Mouse (Mus musculus): ENCODE results near the gene Gucy2c. TPM values are rescaled to one million over a fixed set of nuclear protein-coding genes. Genes with fewer than 3 reads are reported as not detected.

Gucy2c gene
- polyA plus RNA-seq, 1 experiment from 2014 or later: 0.04 TPM

DNA sequence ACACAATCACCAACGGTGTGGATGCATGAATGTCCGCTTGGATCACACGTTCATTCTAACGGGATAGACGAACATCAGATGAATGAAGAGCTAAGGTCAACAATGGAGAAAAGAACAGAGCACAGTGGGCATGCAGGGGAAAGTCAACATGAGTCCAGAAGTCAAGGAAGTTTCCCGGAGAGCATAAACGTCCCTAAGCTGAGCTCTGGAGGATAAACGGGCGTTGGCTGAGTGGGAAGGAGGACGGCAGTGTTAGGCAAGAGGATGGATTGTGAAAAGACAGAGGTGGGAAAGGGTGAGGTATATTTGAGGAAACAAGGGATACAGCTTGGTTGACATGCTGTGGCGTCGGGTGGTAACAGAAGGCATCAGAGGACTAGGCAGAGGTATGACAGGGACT lies 581 bp upstream of the Gucy2c start:
- no peak overlapping the region for H3K9ac ChIP-seq
- 79% methylated on average over 12 of the region's 12 CpGs for WGBS
- no peaks in the 10 kb centered on the region for H3K9me3 ChIP-seq (replicated peaks)
- H3K4me2 ChIP-seq: no peak overlapping the region
- no peak for ATAC-seq (replicated peaks; ENCODE audit: insufficient number of reproducible peaks, insufficient read depth, low FRiP score, low read depth)
- H3K4me3 ChIP-seq: no peak overlapping the region
- no peaks in the 10 kb centered on the region for H3K36me3 ChIP-seq
- no peak overlapping the region for H3K27ac ChIP-seq
- H3K4me1 ChIP-seq (replicated peaks): no peaks in the 10 kb centered on the region
- no peaks in the 10 kb centered on the region for H3K27me3 ChIP-seq

DNA sequence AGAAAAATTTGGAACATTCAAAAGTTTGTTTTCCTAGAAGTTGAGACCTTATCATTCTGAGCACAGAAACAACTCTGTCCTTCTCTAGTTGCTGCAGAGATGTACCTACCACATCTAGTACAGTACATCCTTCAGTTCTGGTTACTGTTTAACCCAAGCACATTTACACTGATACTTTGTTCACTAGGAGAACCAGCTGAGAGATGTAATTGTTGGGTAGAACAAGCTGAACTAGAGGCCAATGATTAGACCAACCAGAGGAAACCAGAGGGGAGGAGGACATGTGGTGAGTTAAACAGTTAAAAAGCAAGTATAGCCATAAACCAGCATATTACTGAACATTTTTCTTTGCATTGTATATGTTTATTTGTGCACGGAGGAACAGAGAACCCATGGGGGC lies 5.2 kb downstream of the Gucy2c start:
- WGBS: 87% methylated on average over 1 of the region's 1 CpGs
- Histone ChIP-seq H3K9ac (no peak overlapping the region), H3K9me3 (replicated peaks) (no peaks in the 10 kb centered on the region), H3K4me2 (no peak overlapping the region), H3K27me3 (no peaks in the 10 kb centered on the region), H3K36me3 (no peaks in the 10 kb centered on the region), H3K4me1 (replicated peaks) (no peaks in the 10 kb centered on the region), H3K27ac (no peak overlapping the region), H3K4me3 (no peak overlapping the region)
- no peak for ATAC-seq (replicated peaks; ENCODE audit: insufficient number of reproducible peaks, insufficient read depth, low FRiP score, low read depth)

DNA sequence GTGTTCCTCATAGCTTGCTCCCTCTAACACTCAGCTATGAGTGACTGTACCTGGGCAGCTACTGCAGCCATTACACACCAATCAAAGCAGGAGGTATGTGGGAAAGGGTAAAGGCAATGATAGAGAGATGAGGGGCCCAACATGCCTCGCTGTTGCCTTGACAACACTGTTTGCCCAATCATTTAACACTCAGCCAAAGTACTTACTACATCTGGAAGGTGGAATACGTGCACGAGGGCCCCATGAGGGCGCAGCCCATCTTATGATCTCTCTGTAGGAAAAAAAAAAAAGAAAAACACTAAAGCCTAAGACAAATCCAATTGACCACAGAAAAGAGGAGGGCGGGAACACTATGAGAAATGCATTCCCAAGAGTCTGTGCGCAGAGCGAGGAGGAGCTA lies 11.7 kb downstream of the Gucy2c start:
- 0 out of 2 replicates have a peak, but pooled peaks cover 5% of the 10 kb centered on the region for H3K4me1 ChIP-seq (replicated peaks)
- H3K4me2 ChIP-seq: no peak overlapping the region
- no peaks in the 10 kb centered on the region for H3K36me3 ChIP-seq
- WGBS: 77% methylated on average over 7 of the region's 7 CpGs
- H3K9me3 ChIP-seq (replicated peaks): no peaks in the 10 kb centered on the region
- H3K4me3 ChIP-seq: no peak overlapping the region
- no peak overlapping the region for H3K27ac ChIP-seq
- H3K27me3 ChIP-seq: no peaks in the 10 kb centered on the region
- ATAC-seq (replicated peaks; ENCODE audit: insufficient number of reproducible peaks, insufficient read depth, low FRiP score, low read depth): no peak
- no peak overlapping the region for H3K9ac ChIP-seq

DNA sequence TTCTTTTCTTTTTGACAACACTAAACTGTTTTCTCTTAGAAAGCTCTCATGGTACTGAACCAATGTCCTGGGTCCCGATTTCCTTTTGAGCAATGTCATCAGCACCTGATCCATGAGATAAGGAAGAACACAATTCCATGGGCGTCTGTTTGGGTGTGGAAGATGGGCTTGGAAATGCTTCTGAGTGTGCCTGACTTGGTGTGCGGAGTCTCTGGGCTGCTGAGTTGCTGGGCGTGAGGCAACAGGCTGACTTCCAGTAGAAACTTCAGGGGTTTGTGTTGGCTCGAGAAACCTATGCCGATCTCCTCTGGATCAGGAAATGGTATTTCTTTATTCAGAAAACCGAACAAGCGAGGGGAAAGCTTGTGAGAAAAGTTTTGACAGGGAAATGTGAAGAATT lies 12.4 kb downstream of the Gucy2c start:
- Histone ChIP-seq H3K9ac (no peak overlapping the region), H3K4me3 (no peak overlapping the region), H3K27ac (no peak overlapping the region), H3K9me3 (replicated peaks) (no peaks in the 10 kb centered on the region), H3K4me2 (no peak overlapping the region), H3K4me1 (replicated peaks) (peaks cover 8% of the 10 kb centered on the region), H3K36me3 (no peaks in the 10 kb centered on the region), H3K27me3 (no peaks in the 10 kb centered on the region)
- WGBS: 65% methylated on average over 8 of the region's 8 CpGs
- no peak for ATAC-seq (replicated peaks; ENCODE audit: insufficient number of reproducible peaks, insufficient read depth, low FRiP score, low read depth)

DNA sequence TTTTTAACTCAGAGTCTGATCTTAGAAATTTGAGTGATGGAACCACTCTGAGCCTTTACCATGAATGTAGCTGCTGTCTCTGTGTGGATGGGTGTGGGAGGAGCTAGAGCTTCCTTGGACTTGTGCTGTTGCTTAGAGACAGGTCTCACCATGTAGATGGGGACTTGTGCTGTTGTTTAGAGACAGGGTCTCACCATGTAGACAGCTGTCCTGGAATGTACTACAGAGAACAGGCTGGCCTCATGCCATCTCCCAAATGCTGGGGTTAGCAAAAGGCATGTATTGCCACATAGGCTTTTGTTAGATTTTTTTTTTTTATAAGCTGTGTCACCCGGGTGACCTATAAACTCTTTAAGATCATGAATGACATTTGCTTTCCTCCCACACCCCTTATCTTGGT lies 17.7 kb downstream of the Gucy2c start:
- 28% methylated on average over 1 of the region's 1 CpGs for WGBS
- H3K27me3 ChIP-seq: no peaks in the 10 kb centered on the region
- H3K4me2 ChIP-seq: no peak overlapping the region
- H3K9me3 ChIP-seq (replicated peaks): no peaks in the 10 kb centered on the region
- H3K4me1 ChIP-seq (replicated peaks): peaks cover 11% of the 10 kb centered on the region
- H3K27ac ChIP-seq: no peak overlapping the region
- no peak overlapping the region for H3K9ac ChIP-seq
- H3K4me3 ChIP-seq: no peak overlapping the region
- H3K36me3 ChIP-seq: no peaks in the 10 kb centered on the region
- ATAC-seq (replicated peaks; ENCODE audit: insufficient number of reproducible peaks, insufficient read depth, low FRiP score, low read depth): peak; percentile 47

DNA sequence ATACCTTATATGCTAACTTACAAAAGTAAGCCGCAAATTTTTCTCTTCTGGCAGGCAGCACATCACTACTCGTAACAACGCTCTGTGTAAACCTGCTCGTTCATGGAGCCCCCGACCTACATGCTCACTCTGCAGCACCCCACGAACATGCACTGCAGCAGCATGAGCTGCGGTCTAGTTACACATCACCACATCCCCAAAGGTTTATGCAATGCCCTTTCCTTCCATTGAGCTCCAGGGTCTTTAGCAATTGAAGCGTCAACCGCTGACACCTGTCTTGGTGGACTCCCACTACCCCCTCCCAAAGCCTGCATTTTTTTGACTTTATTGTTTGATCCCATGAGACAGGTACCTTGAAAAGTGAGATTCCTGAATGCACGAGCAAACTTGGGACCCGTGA lies 31.0 kb downstream of the Gucy2c start:
- Histone ChIP-seq H3K27ac (no peak overlapping the region), H3K9me3 (replicated peaks) (no peaks in the 10 kb centered on the region), H3K4me3 (no peak overlapping the region), H3K4me1 (replicated peaks) (no peaks in the 10 kb centered on the region), H3K4me2 (no peak overlapping the region), H3K27me3 (no peaks in the 10 kb centered on the region), H3K9ac (no peak overlapping the region), H3K36me3 (no peaks in the 10 kb centered on the region)
- WGBS: 81% methylated on average over 11 of the region's 11 CpGs
- no peak for ATAC-seq (replicated peaks; ENCODE audit: insufficient number of reproducible peaks, insufficient read depth, low FRiP score, low read depth)

DNA sequence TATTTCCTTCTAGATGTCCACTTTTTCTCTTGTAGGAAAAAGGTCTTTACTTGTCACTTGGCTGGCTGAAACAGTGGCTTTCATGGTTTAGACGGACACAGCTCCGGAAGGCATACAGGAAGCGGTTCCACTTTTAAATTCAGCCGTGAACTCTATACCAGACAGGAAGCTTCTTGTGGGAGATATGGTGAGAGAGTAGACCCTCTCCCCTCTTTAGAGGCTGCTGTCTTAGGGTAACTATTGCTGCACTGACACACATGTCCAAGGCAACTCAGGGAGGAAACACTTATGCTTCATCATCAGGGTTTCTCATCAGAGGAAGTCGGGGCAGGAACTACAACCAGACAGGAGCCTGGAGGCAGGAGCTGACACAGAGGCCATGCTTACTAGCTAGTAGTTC lies 36.0 kb downstream of the Gucy2c start:
- Histone ChIP-seq H3K27me3 (no peaks in the 10 kb centered on the region), H3K4me3 (no peak overlapping the region), H3K9me3 (replicated peaks) (no peaks in the 10 kb centered on the region), H3K4me2 (no peak overlapping the region), H3K36me3 (no peaks in the 10 kb centered on the region), H3K27ac (no peak overlapping the region), H3K9ac (no peak overlapping the region), H3K4me1 (replicated peaks) (no peaks in the 10 kb centered on the region)
- 63% methylated on average over 5 of the region's 5 CpGs for WGBS
- ATAC-seq (replicated peaks; ENCODE audit: insufficient number of reproducible peaks, insufficient read depth, low FRiP score, low read depth): no peak

DNA sequence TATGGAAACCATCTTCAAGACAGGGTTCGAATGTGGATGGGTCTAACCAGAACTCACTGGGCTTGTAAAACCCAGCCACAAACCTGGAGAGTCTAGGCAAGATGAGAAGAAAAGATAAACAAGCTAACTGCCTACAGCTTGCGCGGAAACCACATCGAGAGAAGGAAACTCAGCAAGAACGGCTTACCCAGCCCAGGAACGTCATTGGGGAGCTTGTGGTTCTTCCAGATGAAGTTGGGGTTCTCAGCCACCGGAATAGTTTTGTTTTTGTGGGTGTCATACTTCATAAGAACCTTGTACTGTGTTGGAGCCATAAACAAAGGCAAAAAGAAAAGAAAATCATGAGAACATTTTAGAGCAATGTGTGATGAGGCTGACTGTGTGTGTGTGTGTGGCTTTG lies 37.8 kb downstream of the Gucy2c start:
- WGBS: 71% methylated on average over 7 of the region's 7 CpGs
- no peaks in the 10 kb centered on the region; the same call in 1 of the 2 replicates for H3K27me3 ChIP-seq

DNA sequence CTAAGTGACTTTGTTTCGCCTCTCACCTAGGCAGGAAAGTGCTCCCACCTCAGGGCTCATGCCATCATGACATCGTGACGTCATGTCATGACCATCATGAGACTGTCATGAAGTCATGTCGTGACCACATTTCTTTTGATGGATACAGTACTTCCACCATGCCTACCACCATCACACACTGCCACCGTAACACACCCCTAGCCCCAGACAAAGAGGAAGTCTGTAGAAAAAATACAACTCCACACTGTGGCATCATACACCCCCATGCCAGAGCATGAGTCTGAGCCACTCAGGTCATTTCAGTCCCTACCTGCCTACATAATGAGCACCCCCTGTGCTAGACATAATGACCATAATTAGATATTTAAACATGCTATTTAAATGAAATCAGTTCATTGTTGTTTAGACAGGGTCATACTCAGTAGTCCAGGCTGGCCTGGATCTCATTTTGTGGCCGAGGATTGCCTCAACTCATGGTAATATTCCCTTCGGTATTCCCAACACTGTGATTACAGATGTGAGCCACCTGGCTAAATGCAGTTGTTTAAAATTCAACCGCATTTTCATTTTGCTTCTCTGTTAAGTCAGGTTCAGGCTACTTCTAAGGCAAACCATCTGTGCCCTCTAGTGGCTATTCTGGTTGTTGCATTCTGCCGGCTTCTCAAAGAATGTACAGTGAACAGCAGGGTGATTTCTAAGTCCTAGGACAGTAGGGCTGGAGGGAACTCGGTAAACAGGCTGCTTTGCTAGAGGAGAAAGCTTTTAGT lies 39.0 kb downstream of the Gucy2c start:
- Histone ChIP-seq H3K4me3 (no peak overlapping the region), H3K4me1 (replicated peaks) (no peaks in the 10 kb centered on the region), H3K9ac (no peak overlapping the region), H3K4me2 (no peak overlapping the region), H3K36me3 (no peaks in the 10 kb centered on the region), H3K9me3 (replicated peaks) (no peaks in the 10 kb centered on the region), H3K27me3 (no peaks in the 10 kb centered on the region; the same call in 1 of the 2 replicates), H3K27ac (no peak overlapping the region)
- no peak for ATAC-seq (replicated peaks; ENCODE audit: insufficient number of reproducible peaks, insufficient read depth, low FRiP score, low read depth)
- WGBS: 36% methylated on average over 10 of the region's 10 CpGs

More for the DNA sequence above, 37.8 kb downstream of the Gucy2c start:
- no peaks in the 10 kb centered on the region for H3K36me3 ChIP-seq
- H3K9ac ChIP-seq: no peak overlapping the region
- H3K4me3 ChIP-seq: no peak overlapping the region
- H3K27ac ChIP-seq: no peak overlapping the region
- H3K9me3 ChIP-seq (replicated peaks): no peaks in the 10 kb centered on the region
- H3K4me2 ChIP-seq: no peak overlapping the region
- no peak for ATAC-seq (replicated peaks; ENCODE audit: insufficient number of reproducible peaks, insufficient read depth, low FRiP score, low read depth)
- no peaks in the 10 kb centered on the region for H3K4me1 ChIP-seq (replicated peaks)

DNA sequence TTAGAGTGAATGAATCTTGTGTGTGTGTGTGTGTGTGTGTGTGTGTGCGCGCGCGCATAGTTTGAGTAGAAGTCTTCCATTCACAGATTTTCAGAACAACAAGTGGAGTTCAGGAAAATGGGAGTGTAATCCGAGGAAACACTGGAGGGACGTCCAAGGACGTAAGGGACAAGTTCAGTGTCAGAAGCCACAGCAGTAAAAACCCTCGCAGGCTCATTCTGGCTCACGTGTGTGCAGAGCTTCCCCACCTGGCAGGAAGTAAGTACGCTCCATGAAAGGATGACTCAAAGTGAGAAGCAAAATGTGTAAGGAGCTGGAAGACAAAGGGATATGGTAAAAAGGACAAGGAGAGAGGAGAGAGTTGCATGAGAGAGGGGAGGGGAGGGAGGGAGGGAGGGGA lies 40.3 kb downstream of the Gucy2c start:
- Histone ChIP-seq H3K36me3 (no peaks in the 10 kb centered on the region), H3K9me3 (replicated peaks) (no peaks in the 10 kb centered on the region), H3K27me3 (no peaks in the 10 kb centered on the region; the same call in 1 of the 2 replicates), H3K4me1 (replicated peaks) (no peaks in the 10 kb centered on the region), H3K4me2 (no peak overlapping the region), H3K27ac (no peak overlapping the region), H3K9ac (no peak overlapping the region), H3K4me3 (no peak overlapping the region)
- ATAC-seq (replicated peaks; ENCODE audit: insufficient number of reproducible peaks, insufficient read depth, low FRiP score, low read depth): no peak
- WGBS: 82% methylated on average over 10 of the region's 10 CpGs

DNA sequence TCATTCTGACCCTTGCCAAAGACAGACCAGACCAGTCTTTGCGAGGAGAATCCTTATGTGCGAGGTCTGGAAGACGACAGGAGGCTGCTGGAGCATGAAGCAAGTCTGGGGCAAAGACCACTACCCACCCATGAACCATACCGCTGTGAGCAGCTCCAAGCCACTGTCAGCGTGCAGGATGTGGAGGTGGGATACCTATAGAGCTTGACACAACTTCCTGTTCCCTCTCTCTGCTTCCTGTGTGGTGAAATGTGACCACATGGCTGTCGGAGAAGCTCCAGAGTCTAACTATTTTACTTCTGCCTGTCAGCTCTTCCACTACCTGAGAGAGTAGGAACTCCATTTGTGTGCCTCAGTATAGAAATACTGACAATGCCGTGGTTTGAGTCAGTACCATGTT lies 45.8 kb downstream of the Gucy2c start:
- no peaks in the 10 kb centered on the region for H3K36me3 ChIP-seq
- H3K27ac ChIP-seq: no peak overlapping the region
- no peaks in the 10 kb centered on the region for H3K9me3 ChIP-seq (replicated peaks)
- no peak overlapping the region for H3K9ac ChIP-seq
- H3K27me3 ChIP-seq: no peaks in the 10 kb centered on the region; the same call in 1 of the 2 replicates
- no peaks in the 10 kb centered on the region for H3K4me1 ChIP-seq (replicated peaks)
- H3K4me2 ChIP-seq: no peak overlapping the region
- ATAC-seq (replicated peaks; ENCODE audit: insufficient number of reproducible peaks, insufficient read depth, low FRiP score, low read depth): no peak
- 77% methylated on average over 7 of the region's 7 CpGs for WGBS
- H3K4me3 ChIP-seq: no peak overlapping the region

DNA sequence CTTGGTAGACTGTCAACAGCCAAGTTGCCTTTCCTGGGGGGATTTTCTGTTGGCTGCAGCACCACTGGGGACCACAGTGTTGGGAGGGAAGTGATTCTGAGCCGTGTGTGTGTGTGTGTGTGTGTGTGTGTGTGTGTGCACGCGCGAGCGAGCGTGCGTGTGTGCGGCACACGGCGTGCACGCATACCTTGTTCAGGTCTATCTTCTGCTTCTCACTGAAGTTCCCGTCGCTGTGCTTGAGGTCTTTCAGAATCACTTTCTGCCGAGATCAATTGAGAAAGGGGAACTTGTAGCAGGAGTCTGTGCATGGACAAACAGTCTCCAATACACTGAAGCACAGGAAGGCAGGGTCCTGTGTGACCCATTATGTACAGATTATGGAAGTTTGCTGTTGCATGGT lies 53.4 kb downstream of the Gucy2c start:
- Histone ChIP-seq H3K36me3 (no peaks in the 10 kb centered on the region), H3K4me3 (no peak overlapping the region), H3K4me1 (replicated peaks) (no peaks in the 10 kb centered on the region), H3K9me3 (replicated peaks) (no peaks in the 10 kb centered on the region), H3K4me2 (no peak overlapping the region), H3K9ac (no peak overlapping the region), H3K27me3 (no peaks in the 10 kb centered on the region), H3K27ac (no peak overlapping the region)
- WGBS: 82% methylated on average over 14 of the region's 14 CpGs
- ATAC-seq (replicated peaks; ENCODE audit: insufficient number of reproducible peaks, insufficient read depth, low FRiP score, low read depth): no peak

Measured in heart, embryonic 15.5 days (tissue).